Mouse (Mus musculus) liver, embryonic 15.5 days (tissue): ENCODE measurements at regions not wholly inside any gene's neighbourhood (a gene's known extent, or its start where the extent isn't known, plus 50 kb on each side); places are given as distances from the start of the nearest gene placed in this dataset.

ENCODE experiments used
- ATAC-seq: fragments of 200-750 bp; cut with Nextera tagmentation; 2 replicates; pipeline ENCODE4 v1.8.0; 2017; ENCODE audit warnings: moderate number of reproducible peaks, mild to moderate bottlenecking, moderate library complexity; ENCODE audit not compliant: insufficient read depth
- H3K27ac ChIP-seq: fragments of 300-500 bp; sonication (generic); replicated peaks from 2 replicates; pipeline ENCODE4 v1.5.1; 2015; ENCODE audit warnings: mild to moderate bottlenecking, inconsistent platforms
- H3K27me3 ChIP-seq: fragments of 300-500 bp; sonication (generic); 2 replicates; pipeline ENCODE4 v1.6.1; 2015; ENCODE audit warnings: mild to moderate bottlenecking, inconsistent platforms
- H3K36me3 ChIP-seq: fragments of 300-500 bp; sonication (generic); replicated peaks from 2 replicates; pipeline ENCODE4 v1.6.1; 2015; ENCODE audit warnings: moderate library complexity, mild to moderate bottlenecking, inconsistent platforms
- H3K4me1 ChIP-seq: fragments of 300-500 bp; sonication (generic); replicated peaks from 2 replicates; pipeline ENCODE4 v1.6.1; 2015; ENCODE audit warnings: inconsistent platforms
- H3K4me2 ChIP-seq: fragments of 300-500 bp; sonication (generic); 2 replicates; pipeline ENCODE4 v1.6.1; 2015; ENCODE audit warnings: moderate library complexity, mild to moderate bottlenecking, inconsistent platforms
- H3K4me3 ChIP-seq: fragments of 300-500 bp; sonication (generic); replicated peaks from 2 replicates; pipeline ENCODE4 v1.5.1; 2015; ENCODE audit warnings: mild to moderate bottlenecking, inconsistent platforms
- H3K9ac ChIP-seq: fragments of 300-500 bp; sonication (generic); 2 replicates; pipeline ENCODE4 v1.6.1; 2015; ENCODE audit warnings: moderate library complexity, mild to moderate bottlenecking, inconsistent platforms
- H3K9me3 ChIP-seq: fragments of 300-500 bp; sonication (generic); replicated peaks from 2 replicates; pipeline ENCODE4 v1.6.1; 2016; ENCODE audit warnings: inconsistent platforms
- WGBS: fragments of 180-500 bp; shearing (Covaris S2); methylation state at CpG from one replicate; pipeline ENCODE4 v1.1.7; 2015; ENCODE audit warnings: mixed read lengths; ENCODE audit not compliant: insufficient replicate concordance; 5-methylcytosine and 5-hydroxymethylcytosine counted together

- Histone ChIP-seq H3K9me3 (no peaks in the 10 kb centered on the region), H3K4me2 (no peak overlapping the region), H3K27ac (no peak overlapping the region), H3K4me3 (no peak overlapping the region), H3K9ac (no peak overlapping the region), H3K27me3 (no peaks in the 10 kb centered on the region), H3K36me3 (no peaks in the 10 kb centered on the region), H3K4me1 (no peaks in the 10 kb centered on the region)
- no peak for ATAC-seq
- 60% methylated on average over 6 of the region's 6 CpGs for WGBS
These were observed 135.5 kb upstream of the Prickle1 start for GRCm38 (mm10) chr15:93731161-93731560.

GRCm38 (mm10) chr15:93715443-93715842, 119.8 kb upstream of the Prickle1 start:
- Histone ChIP-seq H3K27me3 (no peaks in the 10 kb centered on the region), H3K36me3 (no peaks in the 10 kb centered on the region), H3K9ac (no peak overlapping the region), H3K4me3 (no peak overlapping the region), H3K27ac (no peak overlapping the region), H3K4me1 (no peaks in the 10 kb centered on the region), H3K4me2 (no peak overlapping the region), H3K9me3 (no peaks in the 10 kb centered on the region)
- ATAC-seq, result no peak
- 54% methylated on average over 4 of the region's 4 CpGs for WGBS

GRCm38 (mm10) chr15:93713428-93713827, 117.7 kb upstream of the Prickle1 start:
- Histone ChIP-seq H3K27ac (no peak overlapping the region), H3K27me3 (no peaks in the 10 kb centered on the region), H3K9ac (no peak overlapping the region), H3K36me3 (no peaks in the 10 kb centered on the region), H3K4me3 (no peak overlapping the region), H3K4me1 (no peaks in the 10 kb centered on the region), H3K9me3 (no peaks in the 10 kb centered on the region), H3K4me2 (no peak overlapping the region)
- ATAC-seq, result no peak
- 73% methylated on average over 7 of the region's 7 CpGs for WGBS

GRCm38 (mm10) chr15:93712594-93712993, 116.9 kb upstream of the Prickle1 start:
- Histone ChIP-seq H3K27me3 (no peaks in the 10 kb centered on the region), H3K4me3 (no peak overlapping the region), H3K4me2 (no peak overlapping the region), H3K9ac (no peak overlapping the region), H3K27ac (no peak overlapping the region), H3K9me3 (no peaks in the 10 kb centered on the region), H3K36me3 (no peaks in the 10 kb centered on the region), H3K4me1 (no peaks in the 10 kb centered on the region)
- no peak for ATAC-seq
- WGBS, result 53% methylated on average over 10 of the region's 10 CpGs

GRCm38 (mm10) chr15:93711150-93711784, 115.6 kb upstream of the Prickle1 start:
- ATAC-seq, result no peak
- no peak overlapping the region for H3K9ac ChIP-seq
- no peak overlapping the region for H3K4me3 ChIP-seq
- no peaks in the 10 kb centered on the region for H3K36me3 ChIP-seq
- H3K4me2 ChIP-seq, result no peak overlapping the region
- H3K27me3 ChIP-seq, result no peaks in the 10 kb centered on the region
- no peaks in the 10 kb centered on the region for H3K4me1 ChIP-seq
- 69% methylated on average over 13 of the region's 13 CpGs for WGBS
- no peaks in the 10 kb centered on the region for H3K9me3 ChIP-seq
- no peak overlapping the region for H3K27ac ChIP-seq

- Histone ChIP-seq H3K27me3 (no peaks in the 10 kb centered on the region), H3K4me3 (no peak overlapping the region), H3K4me1 (no peaks in the 10 kb centered on the region), H3K4me2 (no peak overlapping the region), H3K27ac (no peak overlapping the region), H3K9ac (no peak overlapping the region), H3K9me3 (no peaks in the 10 kb centered on the region), H3K36me3 (no peaks in the 10 kb centered on the region)
- no peak for ATAC-seq
- 70% methylated on average over 15 of the region's 15 CpGs for WGBS
These were observed 114.9 kb upstream of the Prickle1 start for GRCm38 (mm10) chr15:93710493-93711149.

- H3K27ac ChIP-seq, result no peak overlapping the region
- no peak overlapping the region for H3K9ac ChIP-seq
- no peaks in the 10 kb centered on the region for H3K9me3 ChIP-seq
- WGBS, result 52% methylated on average over 11 of the region's 11 CpGs
- H3K4me2 ChIP-seq, result no peak overlapping the region
- H3K36me3 ChIP-seq, result no peaks in the 10 kb centered on the region
- H3K4me3 ChIP-seq, result no peak overlapping the region
- H3K4me1 ChIP-seq, result no peaks in the 10 kb centered on the region
- no peaks in the 10 kb centered on the region for H3K27me3 ChIP-seq
- no peak for ATAC-seq
These were observed 110.8 kb upstream of the Prickle1 start for GRCm38 (mm10) chr15:93706366-93706930.

GRCm38 (mm10) chr15:93705651-93706050, 110.0 kb upstream of the Prickle1 start:
- Histone ChIP-seq H3K9me3 (no peaks in the 10 kb centered on the region), H3K27me3 (no peaks in the 10 kb centered on the region), H3K4me3 (no peak overlapping the region), H3K9ac (no peak overlapping the region), H3K36me3 (no peaks in the 10 kb centered on the region), H3K4me2 (no peak overlapping the region), H3K4me1 (no peaks in the 10 kb centered on the region), H3K27ac (no peak overlapping the region)
- ATAC-seq, result no peak
- 58% methylated on average over 4 of the region's 4 CpGs for WGBS

GRCm38 (mm10) chr15:93705109-93705508, 109.4 kb upstream of the Prickle1 start:
- 47% methylated on average over 1 of the region's 1 CpGs for WGBS
- no peaks in the 10 kb centered on the region for H3K36me3 ChIP-seq
- no peak overlapping the region for H3K4me3 ChIP-seq
- H3K4me1 ChIP-seq, result no peaks in the 10 kb centered on the region
- no peak overlapping the region for H3K4me2 ChIP-seq
- H3K27me3 ChIP-seq, result no peaks in the 10 kb centered on the region
- H3K27ac ChIP-seq, result no peak overlapping the region
- H3K9me3 ChIP-seq, result no peaks in the 10 kb centered on the region
- ATAC-seq, result no peak
- no peak overlapping the region for H3K9ac ChIP-seq

GRCm38 (mm10) chr15:93701017-93701416, 105.3 kb upstream of the Prickle1 start:
- ATAC-seq, result no peak
- Histone ChIP-seq H3K27me3 (no peaks in the 10 kb centered on the region), H3K4me3 (no peak overlapping the region), H3K9me3 (no peaks in the 10 kb centered on the region), H3K4me1 (no peaks in the 10 kb centered on the region), H3K36me3 (no peaks in the 10 kb centered on the region), H3K27ac (no peak overlapping the region), H3K4me2 (no peak overlapping the region), H3K9ac (no peak overlapping the region)
- 69% methylated on average over 10 of the region's 10 CpGs for WGBS

GRCm38 (mm10) chr15:93699971-93700370, 104.3 kb upstream of the Prickle1 start:
- ATAC-seq, result no peak
- Histone ChIP-seq H3K4me1 (no peaks in the 10 kb centered on the region), H3K36me3 (no peaks in the 10 kb centered on the region), H3K4me3 (no peak overlapping the region), H3K9ac (no peak overlapping the region), H3K4me2 (no peak overlapping the region), H3K27me3 (no peaks in the 10 kb centered on the region), H3K9me3 (no peaks in the 10 kb centered on the region), H3K27ac (no peak overlapping the region)
- 60% methylated on average over 9 of the region's 9 CpGs for WGBS
